Mouse (Mus musculus): ENCODE data around the gene Ankrd50. TPM values are rescaled to one million over a fixed set of nuclear protein-coding genes. Genes with fewer than 3 reads are reported as not detected.

The Ankrd50 gene
- 21.3 and 33.4 TPM in 2 replicates for polyA plus RNA-seq (2014; fragmentation: Nextera tagmentation; extraction: Ambion mirVana)

GRCm38 (mm10) chr3:38484191-38485106 is at the start of gene Ankrd50:
Ankrd50 (minus strand) TSS chr3:38484844.
- Histone ChIP-seq H3K9me3 (ENCODE audit: control insufficient read depth, low read length) (no peaks in the 10 kb centered on the region), H3K4me3 (ENCODE audit: low read depth, low read length) (peak within 1 kb of the TSS; percentile 95), H3K27me3 (ENCODE audit: control insufficient read depth, insufficient read depth, low read length) (no peaks in the 10 kb centered on the region), H3K9ac (replicated peaks; ENCODE audit: low read depth, low read length) (peak within 1 kb of the TSS; percentile 95), H3K27ac (ENCODE audit: low read depth, low read length) (peak within 1 kb of the TSS; percentile 93), H3K4me2 (ENCODE audit: low read depth, low read length) (peak within 1 kb of the TSS; percentile 96), H3K4me1 (ENCODE audit: control insufficient read depth, insufficient read depth, low read length) (peaks cover 35% of the 10 kb centered on the region), H3K36me3 (ENCODE audit: control insufficient read depth, insufficient read depth, low read length) (no peaks in the 10 kb centered on the region)
- WGBS = under 1% methylated on average over 52 of the region's 81 CpGs
- peak; percentile 98 for ATAC-seq (ENCODE audit: low read depth)

- Histone ChIP-seq H3K4me3 (ENCODE audit: low read depth, low read length) (no peak overlapping the region), H3K4me1 (ENCODE audit: control insufficient read depth, insufficient read depth, low read length) (no peaks in the 10 kb centered on the region), H3K27ac (ENCODE audit: low read depth, low read length) (no peak overlapping the region), H3K27me3 (ENCODE audit: control insufficient read depth, insufficient read depth, low read length) (no peaks in the 10 kb centered on the region), H3K4me2 (ENCODE audit: low read depth, low read length) (no peak overlapping the region), H3K9ac (replicated peaks; ENCODE audit: low read depth, low read length) (no peak overlapping the region), H3K9me3 (ENCODE audit: control insufficient read depth, low read length) (no peaks in the 10 kb centered on the region), H3K36me3 (ENCODE audit: control insufficient read depth, insufficient read depth, low read length) (no peaks in the 10 kb centered on the region)
- ATAC-seq (ENCODE audit: low read depth) = no peak
- 90% methylated on average over 6 of the region's 6 CpGs for WGBS
Observed at GRCm38 (mm10) chr3:38534245-38534644, 49.6 kb upstream of the Ankrd50 start.

- Histone ChIP-seq H3K27me3 (ENCODE audit: control insufficient read depth, insufficient read depth, low read length) (no peaks in the 10 kb centered on the region), H3K9ac (replicated peaks; ENCODE audit: low read depth, low read length) (no peak overlapping the region), H3K4me3 (ENCODE audit: low read depth, low read length) (no peak overlapping the region), H3K9me3 (ENCODE audit: control insufficient read depth, low read length) (no peaks in the 10 kb centered on the region), H3K4me1 (ENCODE audit: control insufficient read depth, insufficient read depth, low read length) (no peaks in the 10 kb centered on the region), H3K27ac (ENCODE audit: low read depth, low read length) (no peak overlapping the region), H3K36me3 (ENCODE audit: control insufficient read depth, insufficient read depth, low read length) (no peaks in the 10 kb centered on the region), H3K4me2 (ENCODE audit: low read depth, low read length) (no peak overlapping the region)
- no peak for ATAC-seq (ENCODE audit: low read depth)
- WGBS = 81% methylated on average over 2 of the region's 2 CpGs
Observed at GRCm38 (mm10) chr3:38520426-38520825, 35.8 kb upstream of the Ankrd50 start.

- WGBS = 78% methylated on average over 3 of the region's 3 CpGs
- Histone ChIP-seq H3K36me3 (ENCODE audit: control insufficient read depth, insufficient read depth, low read length) (no peaks in the 10 kb centered on the region), H3K9ac (replicated peaks; ENCODE audit: low read depth, low read length) (no peak overlapping the region), H3K4me2 (ENCODE audit: low read depth, low read length) (no peak overlapping the region), H3K4me3 (ENCODE audit: low read depth, low read length) (no peak overlapping the region), H3K27ac (ENCODE audit: low read depth, low read length) (no peak overlapping the region), H3K9me3 (ENCODE audit: control insufficient read depth, low read length) (no peaks in the 10 kb centered on the region), H3K4me1 (ENCODE audit: control insufficient read depth, insufficient read depth, low read length) (no peaks in the 10 kb centered on the region), H3K27me3 (ENCODE audit: control insufficient read depth, insufficient read depth, low read length) (no peaks in the 10 kb centered on the region)
- ATAC-seq (ENCODE audit: low read depth) = no peak
Observed at GRCm38 (mm10) chr3:38519971-38520370, 35.3 kb upstream of the Ankrd50 start.

GRCm38 (mm10) chr3:38503606-38504005 is 19.0 kb upstream of the Ankrd50 start:
- Histone ChIP-seq H3K36me3 (ENCODE audit: control insufficient read depth, insufficient read depth, low read length) (no peaks in the 10 kb centered on the region), H3K4me1 (ENCODE audit: control insufficient read depth, insufficient read depth, low read length) (no peaks in the 10 kb centered on the region), H3K9me3 (ENCODE audit: control insufficient read depth, low read length) (no peaks in the 10 kb centered on the region), H3K9ac (replicated peaks; ENCODE audit: low read depth, low read length) (no peak overlapping the region), H3K4me3 (ENCODE audit: low read depth, low read length) (no peak overlapping the region), H3K27me3 (ENCODE audit: control insufficient read depth, insufficient read depth, low read length) (no peaks in the 10 kb centered on the region), H3K4me2 (ENCODE audit: low read depth, low read length) (no peak overlapping the region), H3K27ac (ENCODE audit: low read depth, low read length) (no peak overlapping the region)
- ATAC-seq (ENCODE audit: low read depth) = no peak
- WGBS = 55% methylated on average over 4 of the region's 4 CpGs

- Histone ChIP-seq H3K27me3 (ENCODE audit: control insufficient read depth, insufficient read depth, low read length) (no peaks in the 10 kb centered on the region), H3K36me3 (ENCODE audit: control insufficient read depth, insufficient read depth, low read length) (no peaks in the 10 kb centered on the region), H3K9me3 (ENCODE audit: control insufficient read depth, low read length) (no peaks in the 10 kb centered on the region), H3K4me3 (ENCODE audit: low read depth, low read length) (no peak overlapping the region), H3K4me2 (ENCODE audit: low read depth, low read length) (no peak overlapping the region), H3K4me1 (ENCODE audit: control insufficient read depth, insufficient read depth, low read length) (no peaks in the 10 kb centered on the region), H3K27ac (ENCODE audit: low read depth, low read length) (no peak overlapping the region), H3K9ac (replicated peaks; ENCODE audit: low read depth, low read length) (no peak overlapping the region)
- WGBS = 47% methylated on average over 5 of the region's 5 CpGs
- ATAC-seq (ENCODE audit: low read depth) = no peak
Observed at GRCm38 (mm10) chr3:38502156-38502555, 17.5 kb upstream of the Ankrd50 start.

DNA sequence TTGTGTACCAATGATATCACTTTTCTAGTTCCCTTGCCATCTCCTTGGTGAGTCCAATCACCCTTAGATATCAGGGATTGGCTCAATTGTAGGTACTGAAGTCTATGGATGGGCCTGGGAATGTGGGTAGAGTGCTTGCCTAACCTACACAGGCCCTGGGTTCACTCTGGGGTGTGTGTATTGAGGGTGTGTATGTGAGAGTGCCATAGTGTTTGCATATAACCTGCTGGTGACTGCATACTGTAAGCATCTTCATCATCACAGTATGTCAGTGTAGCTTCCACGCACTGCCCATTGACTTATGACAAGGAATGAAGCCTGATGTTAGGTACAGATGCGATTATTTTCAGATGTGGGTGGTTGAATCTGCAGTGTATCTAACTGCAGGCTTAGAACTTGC is 17.1 kb upstream of the Ankrd50 start:
- no peaks in the 10 kb centered on the region for H3K27me3 ChIP-seq (ENCODE audit: control insufficient read depth, insufficient read depth, low read length)
- H3K4me1 ChIP-seq (ENCODE audit: control insufficient read depth, insufficient read depth, low read length) = no peaks in the 10 kb centered on the region
- no peaks in the 10 kb centered on the region for H3K36me3 ChIP-seq (ENCODE audit: control insufficient read depth, insufficient read depth, low read length)
- WGBS = 92% methylated on average over 2 of the region's 2 CpGs
- ATAC-seq (ENCODE audit: low read depth) = no peak
- H3K9me3 ChIP-seq (ENCODE audit: control insufficient read depth, low read length) = no peaks in the 10 kb centered on the region
- no peak overlapping the region for H3K9ac ChIP-seq (replicated peaks; ENCODE audit: low read depth, low read length)
- H3K4me2 ChIP-seq (ENCODE audit: low read depth, low read length) = no peak overlapping the region
- H3K4me3 ChIP-seq (ENCODE audit: low read depth, low read length) = no peak overlapping the region
- H3K27ac ChIP-seq (ENCODE audit: low read depth, low read length) = no peak overlapping the region

DNA sequence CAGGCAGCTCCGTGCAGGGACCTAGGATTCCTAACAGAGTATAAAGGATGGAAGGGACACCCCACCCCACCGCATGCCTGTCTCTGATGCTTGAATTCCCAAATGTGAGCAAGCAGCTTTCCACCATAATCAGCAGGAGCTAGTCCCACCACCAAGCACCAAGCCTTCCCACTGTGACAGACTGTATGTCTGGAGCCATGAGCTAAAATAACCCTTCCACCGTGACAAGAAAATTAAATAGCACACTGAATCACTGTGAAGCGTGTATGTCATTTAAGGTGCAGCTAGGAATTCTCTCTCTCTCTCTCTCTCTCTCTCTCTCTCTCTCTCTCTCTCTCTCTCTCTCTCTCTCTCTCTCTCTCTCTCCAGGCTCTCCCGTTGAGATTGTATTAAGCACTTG is 16.7 kb upstream of the Ankrd50 start:
- no peak; the same call in 1 of the 2 replicates for ATAC-seq (ENCODE audit: low read depth)
- H3K4me3 ChIP-seq (ENCODE audit: low read depth, low read length) = no peak overlapping the region
- H3K9me3 ChIP-seq (ENCODE audit: control insufficient read depth, low read length) = no peaks in the 10 kb centered on the region
- no peak overlapping the region for H3K9ac ChIP-seq (replicated peaks; ENCODE audit: low read depth, low read length)
- H3K36me3 ChIP-seq (ENCODE audit: control insufficient read depth, insufficient read depth, low read length) = no peaks in the 10 kb centered on the region
- H3K27me3 ChIP-seq (ENCODE audit: control insufficient read depth, insufficient read depth, low read length) = no peaks in the 10 kb centered on the region
- no peaks in the 10 kb centered on the region for H3K4me1 ChIP-seq (ENCODE audit: control insufficient read depth, insufficient read depth, low read length)
- no peak overlapping the region for H3K27ac ChIP-seq (ENCODE audit: low read depth, low read length)
- no peak overlapping the region for H3K4me2 ChIP-seq (ENCODE audit: low read depth, low read length)
- WGBS = 62% methylated on average over 5 of the region's 5 CpGs

- no peak for ATAC-seq (ENCODE audit: low read depth)
- Histone ChIP-seq H3K4me2 (ENCODE audit: low read depth, low read length) (no peak overlapping the region), H3K27me3 (ENCODE audit: control insufficient read depth, insufficient read depth, low read length) (no peaks in the 10 kb centered on the region), H3K4me1 (ENCODE audit: control insufficient read depth, insufficient read depth, low read length) (no peaks in the 10 kb centered on the region), H3K36me3 (ENCODE audit: control insufficient read depth, insufficient read depth, low read length) (no peaks in the 10 kb centered on the region), H3K4me3 (ENCODE audit: low read depth, low read length) (no peak overlapping the region), H3K9ac (replicated peaks; ENCODE audit: low read depth, low read length) (no peak overlapping the region), H3K27ac (ENCODE audit: low read depth, low read length) (no peak overlapping the region), H3K9me3 (ENCODE audit: control insufficient read depth, low read length) (no peaks in the 10 kb centered on the region)
- WGBS = 83% methylated on average over 3 of the region's 3 CpGs
Observed at GRCm38 (mm10) chr3:38498561-38498960, 13.9 kb upstream of the Ankrd50 start.
